Mouse (Mus musculus) liver, embryonic 14.5 days (tissue): ENCODE measurements around the gene Kcnk7. TPM values are rescaled to one million over a fixed set of nuclear protein-coding genes. Genes with fewer than 3 reads are reported as not detected.

Experiments
- ATAC-seq: fragments of 200-750 bp; cut with Nextera tagmentation; 2 replicates; pipeline ENCODE4 v1.8.0; 2017; ENCODE audit warnings: moderate number of reproducible peaks, mild to moderate bottlenecking, moderate library complexity; ENCODE audit not compliant: insufficient read depth
- DNase-seq, 3 experiments: peaks; one replicate each; pipeline ENCODE4 v3.0.0-alpha.2; 2012 to 2013; ENCODE audit warnings: low read depth in 3 of 3, low spot score in 3 of 3
- H3K27ac ChIP-seq: fragments of 300-500 bp; sonication (generic); 2 replicates; pipeline ENCODE4 v1.5.1; 2014; ENCODE audit warnings: moderate library complexity, mild to moderate bottlenecking, control low read depth, inconsistent platforms
- H3K27me3 ChIP-seq: fragments of 300-500 bp; sonication (generic); 2 replicates; pipeline ENCODE4 v1.6.1; 2014; ENCODE audit warnings: mild to moderate bottlenecking, low read length, moderate library complexity; ENCODE audit not compliant: control insufficient read depth, insufficient read depth
- H3K36me3 ChIP-seq: fragments of 300-500 bp; sonication (generic); replicated peaks from 2 replicates; pipeline ENCODE4 v1.6.1; 2014; ENCODE audit warnings: low read depth; ENCODE audit not compliant: control insufficient read depth, insufficient read depth
- H3K4me1 ChIP-seq, 2 experiments: fragments of 200-500 bp in 1 of 2; fragments of 300-500 bp in 1 of 2; sonication (generic) in 1 of 2; replicated peaks; 2 replicates each; pipeline ENCODE4 v1.6.1; 2012 to 2014; ENCODE audit warnings: antibody characterized with exemption in 1 of 2, inconsistent platforms in 1 of 2, low read length in 1 of 2; ENCODE audit not compliant: control insufficient read depth in 2 of 2, insufficient read depth in 2 of 2
- H3K4me2 ChIP-seq: fragments of 300-500 bp; sonication (generic); 2 replicates; pipeline ENCODE4 v1.6.1; 2014; ENCODE audit warnings: low read depth, mild to moderate bottlenecking, control low read depth, moderate library complexity
- H3K4me3 ChIP-seq, 2 experiments: fragments of 200-500 bp in 1 of 2; fragments of 300-500 bp in 1 of 2; sonication (generic) in 1 of 2; 2 replicates each; pipeline ENCODE4 v1.5.1; 2012 to 2014; ENCODE audit warnings: low read depth in 2 of 2, low read length in 2 of 2, mild to moderate bottlenecking in 2 of 2, control low read depth in 1 of 2, inconsistent platforms in 1 of 2, moderate library complexity in 1 of 2; ENCODE audit not compliant: insufficient read depth in 1 of 2
- H3K9ac ChIP-seq: fragments of 300-500 bp; sonication (generic); replicated peaks from 2 replicates; pipeline ENCODE4 v1.6.1; 2014; ENCODE audit warnings: mild to moderate bottlenecking, control low read depth, moderate library complexity
- H3K9me3 ChIP-seq: fragments of 300-500 bp; sonication (generic); 2 replicates; pipeline ENCODE4 v1.6.1; 2016; ENCODE audit warnings: low read length, mixed read lengths; ENCODE audit not compliant: control insufficient read depth
- CTCF ChIP-seq: IDR thresholded peaks from 2 replicates; pipeline ENCODE4 v1.5.1; 2016; ENCODE audit warnings: antibody characterized with exemption, low read depth, control low read depth
- EP300 ChIP-seq: IDR thresholded peaks from 2 replicates; pipeline ENCODE4 v1.6.1; 2016; ENCODE audit warnings: antibody characterized with exemption, low read depth
- WGBS: fragments of 180-500 bp; shearing (Covaris S2); extraction: QIAGEN DNeasy Blood & Tissue Kit; methylation state at CpG from one replicate; pipeline ENCODE4 v1.1.7; 2014; ENCODE audit not compliant: insufficient replicate concordance; 5-methylcytosine and 5-hydroxymethylcytosine counted together
- polyA plus RNA-seq, 2 experiments: library from polyadenylated mRNA; depleted of rRNA in 1 of 2; stranded (reverse) in 1 of 2; unstranded in 1 of 2; fragments of >200 nt; fragmentation: Nextera tagmentation in 1 of 2; extraction: Ambion mirVana in 1 of 2; gene quantifications; 2 replicates each; pipeline versions ENCODE4 v1.2.1 to v1.2.3; 2012 to 2014

Kcnk7 gene
- polyA plus RNA-seq, 2 experiments: 0.17 TPM; not detected in 1

- TF ChIP-seq EP300 (no peak), CTCF (no peak)
- ATAC-seq: peak; percentile 47
- under 1% methylated on average over 37 of the region's 37 CpGs for WGBS
These were observed 25.3 kb downstream of the Kcnk7 start, which contains the start of gene Fam89b for GRCm38 (mm10) chr19:5729444-5729815. Gene Fam89b (minus strand): TSS chr19:5729653.

GRCm38 (mm10) chr19:5730314-5731186 lies 26.4 kb downstream of the Kcnk7 start:
- Histone ChIP-seq H3K27ac (no peak overlapping the region; the same call in 1 of the 2 replicates), H3K4me1 (peaks cover 26 to 32% of the 10 kb centered on the region in 2 experiments)
- TF ChIP-seq CTCF (no peak), EP300 (no peak)

More at GRCm38 (mm10) chr19:5729444-5729815, 25.3 kb downstream of the Kcnk7 start, which contains the start of gene Fam89b:
- Histone ChIP-seq H3K27ac (peak within 1 kb of the TSS; percentile 98), H3K4me1 (peaks cover 26 to 32% of the 10 kb centered on the region in 2 experiments), H3K9ac (peak within 1 kb of the TSS; percentile 96), H3K4me2 (peak within 1 kb of the TSS; percentile 95), H3K9me3 (no peaks in the 10 kb centered on the region), H3K36me3 (peaks cover 3% of the 10 kb centered on the region; the same call in 1 of the 2 replicates), H3K27me3 (no peaks in the 10 kb centered on the region), H3K4me3 (peak within 1 kb of the TSS; percentile 74 to 96)
- DNase-seq: peak; percentile 75 to 82 (median 77)

GRCm38 (mm10) chr19:5731264-5731978 lies 27.3 kb downstream of the Kcnk7 start:
- Histone ChIP-seq H3K9me3 (no peaks in the 10 kb centered on the region), H3K36me3 (no peaks in the 10 kb centered on the region; the same call in 1 of the 2 replicates), H3K9ac (peak overlapping the region; percentile 50), H3K4me1 (peaks cover 26 to 32% of the 10 kb centered on the region in 2 experiments), H3K27me3 (peaks cover 6% of the 10 kb centered on the region), H3K4me2 (peak overlapping the region; percentile 95), H3K4me3 (peak overlapping the region; percentile 62 to 80), H3K27ac (no peak overlapping the region; the same call in 1 of the 2 replicates)
- WGBS: 1% methylated on average over 47 of the region's 47 CpGs
- TF ChIP-seq CTCF: no peak
- TF ChIP-seq EP300: peak; percentile 10; the same call in 1 of the 2 replicates
- ATAC-seq (peak; percentile 42), DNase-seq (peak; percentile 78 to 83 (median 82))

More at GRCm38 (mm10) chr19:5730314-5731186, 26.4 kb downstream of the Kcnk7 start:
- Histone ChIP-seq H3K9ac (peak overlapping the region; percentile 50), H3K4me2 (peak overlapping the region; percentile 95), H3K36me3 (no peaks in the 10 kb centered on the region; the same call in 1 of the 2 replicates), H3K9me3 (no peaks in the 10 kb centered on the region), H3K27me3 (peaks cover 6% of the 10 kb centered on the region), H3K4me3 (peak overlapping the region; percentile 62 to 80)
- no peak for ATAC-seq
- WGBS: 70% methylated on average over 29 of the region's 29 CpGs
- no peak for DNase-seq

DNA sequence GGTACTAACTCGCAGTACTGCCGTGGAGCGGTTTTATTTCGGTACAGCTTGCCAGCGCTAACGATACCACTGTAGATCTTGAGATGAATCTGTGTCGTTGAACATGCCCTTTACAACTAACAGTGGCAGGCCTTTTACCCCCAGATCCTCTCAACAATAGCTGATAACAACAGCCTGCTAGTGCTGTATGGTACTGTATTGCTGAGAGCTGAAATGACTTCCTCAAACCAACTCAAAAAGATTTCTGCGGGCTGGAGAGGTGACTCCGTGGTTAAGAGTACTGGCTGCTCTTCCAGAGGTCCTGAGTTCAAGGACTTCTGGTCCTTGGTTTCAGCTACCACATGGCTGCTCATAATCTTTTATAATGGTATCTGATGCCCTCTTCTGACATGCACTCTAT lies 30.2 kb downstream of the Kcnk7 start:
- H3K9me3 ChIP-seq: no peaks in the 10 kb centered on the region
- WGBS: 59% methylated on average over 9 of the region's 9 CpGs
- no peaks in the 10 kb centered on the region; the same call in 1 of the 2 replicates for H3K36me3 ChIP-seq
- DNase-seq (no peak), ATAC-seq (no peak)
- no peak overlapping the region for H3K4me3 ChIP-seq
- H3K4me2 ChIP-seq: no peak overlapping the region
- TF ChIP-seq EP300 (no peak), CTCF (no peak)
- H3K4me1 ChIP-seq: peaks cover 14 to 18% of the 10 kb centered on the region in 2 experiments
- H3K27ac ChIP-seq: no peak overlapping the region
- H3K9ac ChIP-seq: no peak overlapping the region
- H3K27me3 ChIP-seq: peaks cover 12% of the 10 kb centered on the region
